Mouse (Mus musculus) forebrain, postnatal 0 days (tissue): ENCODE data around the gene Ube2d3. TPM values are rescaled to one million over a fixed set of nuclear protein-coding genes. Genes with fewer than 3 reads are reported as not detected.

ENCODE experiments used
- ATAC-seq: fragments of 200-750 bp; cut with Nextera tagmentation; 2 replicates; pipeline ENCODE4 v1.8.0; 2017; ENCODE audit warnings: mild to moderate bottlenecking, moderate library complexity
- DNase-seq: peaks from one replicate; pipeline ENCODE4 v3.0.0-alpha.2; 2015
- H3K27ac ChIP-seq: fragments of 300-500 bp; sonication (generic); 2 replicates; pipeline ENCODE4 v1.5.1; 2014; ENCODE audit warnings: low read depth, mild to moderate bottlenecking, antibody characterized with exemption, low read length, moderate library complexity, mixed read lengths
- H3K27me3 ChIP-seq: fragments of 300-500 bp; sonication (generic); 2 replicates; pipeline ENCODE4 v1.6.1; 2014; ENCODE audit warnings: mild to moderate bottlenecking, low read length, mixed read lengths; ENCODE audit not compliant: insufficient read depth
- H3K36me3 ChIP-seq: fragments of 300-500 bp; sonication (generic); 2 replicates; pipeline ENCODE4 v1.6.1; 2014; ENCODE audit warnings: mild to moderate bottlenecking, moderate library complexity; ENCODE audit not compliant: insufficient read depth
- H3K4me1 ChIP-seq: fragments of 300-500 bp; sonication (generic); 2 replicates; pipeline ENCODE4 v1.6.1; 2014; ENCODE audit warnings: antibody characterized with exemption; ENCODE audit not compliant: insufficient read depth
- H3K4me2 ChIP-seq: fragments of 300-500 bp; sonication (generic); 2 replicates; pipeline ENCODE4 v1.6.1; 2014; ENCODE audit warnings: low read depth, mild to moderate bottlenecking, moderate library complexity
- H3K4me3 ChIP-seq: fragments of 300-500 bp; sonication (generic); 2 replicates; pipeline ENCODE4 v1.5.1; 2014; ENCODE audit warnings: low read depth, low read length, mixed read lengths
- H3K9ac ChIP-seq: fragments of 300-500 bp; sonication (generic); 2 replicates; pipeline ENCODE4 v1.6.1; 2014; ENCODE audit warnings: mild to moderate bottlenecking
- H3K9me3 ChIP-seq: fragments of 300-500 bp; sonication (generic); 2 replicates; pipeline ENCODE4 v1.6.1; 2016; ENCODE audit warnings: low read length
- CTCF ChIP-seq: sonication (generic); IDR thresholded peaks from 2 replicates; pipeline ENCODE4 v1.5.1; 2016; ENCODE audit warnings: antibody characterized with exemption, control low read depth, low read depth
- WGBS: fragments of 180-500 bp; shearing (Covaris S2); extraction: QIAGEN DNeasy Blood & Tissue Kit; methylation state at CpG from one replicate; pipeline ENCODE4 v1.1.7; 2014; 5-methylcytosine and 5-hydroxymethylcytosine counted together
- polyA plus RNA-seq: library from polyadenylated mRNA; unstranded; fragments of >200 nt; fragmentation: Nextera tagmentation; extraction: Ambion mirVana; gene quantifications from 2 replicates; pipeline ENCODE4 v1.2.1, GENCODE M21; 2015
- total RNA-seq: library from RNA; depleted of rRNA; stranded (reverse); fragments of >200 nt; gene quantifications from 2 replicates; pipeline ENCODE4 v1.2.3, GENCODE M21; 2014; rRNA removed

The Ube2d3 gene
- 483 and 607 TPM in 2 replicates for total RNA-seq
- 333 and 341 TPM in 2 replicates for polyA plus RNA-seq

GRCm38 (mm10) chr3:135437758-135438495 is at the start of gene Ube2d3:
Gene Ube2d3 (plus strand): TSS chr3:135438149.
- no peak for TF ChIP-seq CTCF
- peak within 1 kb of the TSS; percentile 98 for H3K4me3 ChIP-seq
- DNase-seq = peak; percentile 99
- H3K4me1 ChIP-seq = peaks cover 5% of the 10 kb centered on the region; the same call in 1 of the 2 replicates
- peak within 1 kb of the TSS; percentile 89 for H3K9ac ChIP-seq
- under 1% methylated on average over 52 of the region's 56 CpGs for WGBS
- ATAC-seq = peak; percentile 95
- H3K27me3 ChIP-seq = no peaks in the 10 kb centered on the region
- H3K36me3 ChIP-seq = no peaks in the 10 kb centered on the region
- peak within 1 kb of the TSS; percentile 99 for H3K27ac ChIP-seq
- no peaks in the 10 kb centered on the region for H3K9me3 ChIP-seq
- peak within 1 kb of the TSS; percentile 83 for H3K4me2 ChIP-seq

GRCm38 (mm10) chr3:135393186-135393585 is 44.8 kb upstream of the Ube2d3 start:
- H3K4me2 ChIP-seq = no peak overlapping the region
- H3K9me3 ChIP-seq = no peaks in the 10 kb centered on the region
- no peak for ATAC-seq
- no peak overlapping the region for H3K4me3 ChIP-seq
- WGBS = 85% methylated on average over 6 of the region's 6 CpGs
- TF ChIP-seq CTCF = no peak
- H3K4me1 ChIP-seq = no peaks in the 10 kb centered on the region
- DNase-seq = no peak
- no peak overlapping the region for H3K9ac ChIP-seq
- H3K27ac ChIP-seq = no peak overlapping the region
- no peaks in the 10 kb centered on the region for H3K27me3 ChIP-seq
- no peaks in the 10 kb centered on the region for H3K36me3 ChIP-seq

GRCm38 (mm10) chr3:135395085-135395484 is 42.9 kb upstream of the Ube2d3 start:
- Histone ChIP-seq H3K27me3 (no peaks in the 10 kb centered on the region), H3K4me2 (no peak overlapping the region), H3K9ac (no peak overlapping the region), H3K9me3 (no peaks in the 10 kb centered on the region), H3K27ac (no peak overlapping the region), H3K4me3 (no peak overlapping the region), H3K4me1 (no peaks in the 10 kb centered on the region), H3K36me3 (no peaks in the 10 kb centered on the region)
- DNase-seq (no peak), ATAC-seq (no peak)
- 85% methylated on average over 5 of the region's 5 CpGs for WGBS
- no peak for TF ChIP-seq CTCF

GRCm38 (mm10) chr3:135396081-135396480 is 41.9 kb upstream of the Ube2d3 start:
- no peak for TF ChIP-seq CTCF
- H3K9me3 ChIP-seq = no peaks in the 10 kb centered on the region
- no peak overlapping the region for H3K27ac ChIP-seq
- no peak overlapping the region for H3K4me3 ChIP-seq
- no peak overlapping the region for H3K9ac ChIP-seq
- DNase-seq = no peak
- 74% methylated on average over 6 of the region's 6 CpGs for WGBS
- no peaks in the 10 kb centered on the region for H3K36me3 ChIP-seq
- no peaks in the 10 kb centered on the region for H3K27me3 ChIP-seq
- H3K4me2 ChIP-seq = no peak overlapping the region
- no peaks in the 10 kb centered on the region for H3K4me1 ChIP-seq
- no peak for ATAC-seq

GRCm38 (mm10) chr3:135397112-135397511 is 40.8 kb upstream of the Ube2d3 start:
- H3K4me3 ChIP-seq = no peak overlapping the region
- no peaks in the 10 kb centered on the region for H3K4me1 ChIP-seq
- no peak overlapping the region for H3K9ac ChIP-seq
- no peak overlapping the region for H3K27ac ChIP-seq
- ATAC-seq (no peak), DNase-seq (no peak)
- H3K9me3 ChIP-seq = no peaks in the 10 kb centered on the region
- no peak overlapping the region for H3K4me2 ChIP-seq
- H3K27me3 ChIP-seq = no peaks in the 10 kb centered on the region
- no peaks in the 10 kb centered on the region for H3K36me3 ChIP-seq
- no peak for TF ChIP-seq CTCF

- 12% methylated on average over 10 of the region's 10 CpGs for WGBS
- no peak overlapping the region for H3K4me2 ChIP-seq
- H3K36me3 ChIP-seq = peaks cover 10% of the 10 kb centered on the region
- no peaks in the 10 kb centered on the region for H3K27me3 ChIP-seq
- peak; percentile 90 for DNase-seq
- peak; percentile 88 for TF ChIP-seq CTCF
- H3K9me3 ChIP-seq = no peaks in the 10 kb centered on the region
- H3K27ac ChIP-seq = no peak overlapping the region
- H3K9ac ChIP-seq = no peak overlapping the region
- no peak overlapping the region for H3K4me3 ChIP-seq
- H3K4me1 ChIP-seq = no peaks in the 10 kb centered on the region
- ATAC-seq = peak; percentile 87
These were observed 35.7 kb upstream of the Ube2d3 start for GRCm38 (mm10) chr3:135402201-135402658.

GRCm38 (mm10) chr3:135403211-135403610 is 34.7 kb upstream of the Ube2d3 start:
- DNase-seq = peak; percentile 38
- 0 out of 2 replicates have a peak, but pooled peaks have one; percentile 15 for ATAC-seq
- WGBS = 49% methylated on average over 9 of the region's 9 CpGs

More at GRCm38 (mm10) chr3:135403211-135403610, 34.7 kb upstream of the Ube2d3 start:
- no peaks in the 10 kb centered on the region for H3K9me3 ChIP-seq
- no peak overlapping the region for H3K9ac ChIP-seq
- H3K27ac ChIP-seq = no peak overlapping the region
- no peak overlapping the region for H3K4me3 ChIP-seq
- H3K27me3 ChIP-seq = no peaks in the 10 kb centered on the region
- peaks cover 13% of the 10 kb centered on the region for H3K36me3 ChIP-seq
- H3K4me1 ChIP-seq = no peaks in the 10 kb centered on the region
- H3K4me2 ChIP-seq = no peak overlapping the region
- no peak for TF ChIP-seq CTCF
